Mouse (Mus musculus) kidney, embryonic 14.5 days (tissue): ENCODE data around the gene BC004004. TPM values are rescaled to one million over a fixed set of nuclear protein-coding genes. Genes with fewer than 3 reads are reported as not detected.

Experiments
- ATAC-seq: fragments of 200-750 bp; cut with Nextera tagmentation; 2 replicates; pipeline ENCODE4 v1.8.0; 2017; ENCODE audit warnings: moderate number of reproducible peaks, mild to moderate bottlenecking, moderate TSS enrichment, moderate library complexity; ENCODE audit not compliant: low FRiP score, low TSS enrichment
- H3K27ac ChIP-seq: fragments of 300-500 bp; sonication (generic); 2 replicates; pipeline ENCODE4 v1.5.1; 2014; ENCODE audit warnings: low read depth, mild to moderate bottlenecking, low read length, moderate library complexity, mixed read lengths
- H3K27me3 ChIP-seq: fragments of 300-500 bp; sonication (generic); 2 replicates; pipeline ENCODE4 v1.6.1; 2014; ENCODE audit warnings: mild to moderate bottlenecking, low read length; ENCODE audit not compliant: control insufficient read depth, insufficient read depth
- H3K36me3 ChIP-seq: fragments of 300-500 bp; sonication (generic); 2 replicates; pipeline ENCODE4 v1.6.1; 2014; ENCODE audit warnings: low read length, mixed read lengths; ENCODE audit not compliant: control insufficient read depth, insufficient read depth
- H3K4me1 ChIP-seq: fragments of 300-500 bp; sonication (generic); 2 replicates; pipeline ENCODE4 v1.6.1; 2014; ENCODE audit warnings: low read length, mixed read lengths; ENCODE audit not compliant: control insufficient read depth, insufficient read depth
- H3K4me2 ChIP-seq: fragments of 300-500 bp; sonication (generic); replicated peaks from 2 replicates; pipeline ENCODE4 v1.6.1; 2014; ENCODE audit warnings: low read depth, mild to moderate bottlenecking, low read length
- H3K4me3 ChIP-seq: fragments of 300-500 bp; sonication (generic); 2 replicates; pipeline ENCODE4 v1.5.1; 2014; ENCODE audit warnings: mild to moderate bottlenecking, low read length
- H3K9ac ChIP-seq: fragments of 300-500 bp; sonication (generic); 2 replicates; pipeline ENCODE4 v1.6.1; 2014; ENCODE audit warnings: low read depth, mild to moderate bottlenecking, low read length, moderate library complexity
- H3K9me3 ChIP-seq: fragments of 300-500 bp; sonication (generic); 2 replicates; pipeline ENCODE4 v1.6.1; 2016; ENCODE audit warnings: low read length; ENCODE audit not compliant: control insufficient read depth
- WGBS: fragments of 180-500 bp; shearing (Covaris S2); extraction: QIAGEN DNeasy Blood & Tissue Kit; methylation state at CpG from one replicate; pipeline ENCODE4 v1.1.7; 2014; 5-methylcytosine and 5-hydroxymethylcytosine counted together
- polyA plus RNA-seq: library from polyadenylated mRNA; unstranded; fragments of >200 nt; fragmentation: Nextera tagmentation; extraction: Ambion mirVana; gene quantifications from 2 replicates; pipeline ENCODE4 v1.2.1, GENCODE M21; 2014

BC004004 gene
- polyA plus RNA-seq, 1 experiment from 2014 or later, result 59.8 TPM

- Histone ChIP-seq H3K9ac (no peak overlapping the region), H3K9me3 (no peaks in the 10 kb centered on the region), H3K4me1 (0 out of 2 replicates have a peak, but pooled peaks cover 12% of the 10 kb centered on the region), H3K4me2 (no peak overlapping the region), H3K4me3 (no peak overlapping the region), H3K27me3 (peaks cover 22% of the 10 kb centered on the region), H3K27ac (no peak overlapping the region), H3K36me3 (no peaks in the 10 kb centered on the region)
- ATAC-seq, result no peak
- WGBS, result 54% methylated on average over 6 of the region's 6 CpGs
Observed at GRCm38 (mm10) chr17:29318731-29319250, 50.2 kb downstream of the BC004004 start.

- Histone ChIP-seq H3K36me3 (no peaks in the 10 kb centered on the region), H3K9ac (no peak overlapping the region), H3K9me3 (no peaks in the 10 kb centered on the region), H3K27me3 (peaks cover 22% of the 10 kb centered on the region), H3K27ac (no peak overlapping the region), H3K4me2 (no peak overlapping the region), H3K4me1 (0 out of 2 replicates have a peak, but pooled peaks cover 12% of the 10 kb centered on the region), H3K4me3 (no peak overlapping the region)
- ATAC-seq, result no peak
- 88% methylated on average over 7 of the region's 7 CpGs for WGBS
Observed at GRCm38 (mm10) chr17:29319476-29319875, 50.9 kb downstream of the BC004004 start.

- Histone ChIP-seq H3K4me2 (no peak overlapping the region), H3K9me3 (no peaks in the 10 kb centered on the region), H3K27me3 (peaks cover 22% of the 10 kb centered on the region), H3K36me3 (no peaks in the 10 kb centered on the region), H3K27ac (no peak overlapping the region), H3K4me3 (no peak overlapping the region), H3K4me1 (0 out of 2 replicates have a peak, but pooled peaks cover 12% of the 10 kb centered on the region), H3K9ac (no peak overlapping the region)
- ATAC-seq, result no peak
- WGBS, result 57% methylated on average over 8 of the region's 8 CpGs
Observed at GRCm38 (mm10) chr17:29319881-29320639, 51.5 kb downstream of the BC004004 start.

GRCm38 (mm10) chr17:29321765-29322602 is 53.4 kb downstream of the BC004004 start:
- H3K4me1 ChIP-seq, result peaks cover 12% of the 10 kb centered on the region
- ATAC-seq, result no peak; the same call in 1 of the 2 replicates
- peak overlapping the region; percentile 17; the same call in 1 of the 2 replicates for H3K4me3 ChIP-seq
- peaks cover 32% of the 10 kb centered on the region for H3K27me3 ChIP-seq
- no peak overlapping the region for H3K27ac ChIP-seq
- peak overlapping the region; percentile 36 for H3K4me2 ChIP-seq
- no peaks in the 10 kb centered on the region for H3K36me3 ChIP-seq
- H3K9me3 ChIP-seq, result no peaks in the 10 kb centered on the region
- 20% methylated on average over 41 of the region's 41 CpGs for WGBS
- peak overlapping the region; percentile 18; the same call in 1 of the 2 replicates for H3K9ac ChIP-seq

GRCm38 (mm10) chr17:29322603-29322962 is 54.0 kb downstream of the BC004004 start:
- no peak overlapping the region for H3K27ac ChIP-seq
- peaks cover 14% of the 10 kb centered on the region for H3K4me1 ChIP-seq
- peak; percentile 58; the same call in 1 of the 2 replicates for ATAC-seq
- peak overlapping the region; percentile 36 for H3K4me2 ChIP-seq
- no peaks in the 10 kb centered on the region for H3K36me3 ChIP-seq
- peak overlapping the region; percentile 17; the same call in 1 of the 2 replicates for H3K4me3 ChIP-seq
- no peak overlapping the region for H3K9ac ChIP-seq
- no peaks in the 10 kb centered on the region for H3K9me3 ChIP-seq
- peaks cover 36% of the 10 kb centered on the region for H3K27me3 ChIP-seq
- WGBS, result 13% methylated on average over 18 of the region's 18 CpGs

- no peaks in the 10 kb centered on the region for H3K9me3 ChIP-seq
- H3K27me3 ChIP-seq, result peaks cover 36% of the 10 kb centered on the region
- no peak overlapping the region for H3K27ac ChIP-seq
- no peaks in the 10 kb centered on the region for H3K36me3 ChIP-seq
- H3K4me1 ChIP-seq, result peaks cover 14% of the 10 kb centered on the region
- H3K4me2 ChIP-seq, result no peak overlapping the region
- no peak for ATAC-seq
- 90% methylated on average over 3 of the region's 3 CpGs for WGBS
- H3K9ac ChIP-seq, result no peak overlapping the region
- H3K4me3 ChIP-seq, result no peak overlapping the region
Observed at GRCm38 (mm10) chr17:29323625-29324024, 55.0 kb downstream of the BC004004 start.

- H3K36me3 ChIP-seq, result no peaks in the 10 kb centered on the region
- no peak overlapping the region for H3K4me3 ChIP-seq
- H3K27me3 ChIP-seq, result peaks cover 34% of the 10 kb centered on the region
- ATAC-seq, result no peak
- peak overlapping the region; percentile 34; the same call in 1 of the 2 replicates for H3K9ac ChIP-seq
- peaks cover 14% of the 10 kb centered on the region for H3K4me1 ChIP-seq
- no peak overlapping the region for H3K4me2 ChIP-seq
- WGBS, result 65% methylated on average over 13 of the region's 13 CpGs
- no peaks in the 10 kb centered on the region for H3K9me3 ChIP-seq
- H3K27ac ChIP-seq, result no peak overlapping the region
Observed at GRCm38 (mm10) chr17:29325831-29326230, 57.2 kb downstream of the BC004004 start.

- Histone ChIP-seq H3K9ac (peak overlapping the region; percentile 34), H3K36me3 (peaks cover 4% of the 10 kb centered on the region), H3K9me3 (no peaks in the 10 kb centered on the region), H3K27ac (no peak overlapping the region), H3K4me1 (peaks cover 14% of the 10 kb centered on the region), H3K4me3 (peak overlapping the region; percentile 23), H3K27me3 (peaks cover 26% of the 10 kb centered on the region), H3K4me2 (peak overlapping the region; percentile 68)
- WGBS, result 18% methylated on average over 52 of the region's 52 CpGs
- ATAC-seq, result peak; percentile 12; the same call in 1 of the 2 replicates
Observed at GRCm38 (mm10) chr17:29326531-29327529, 58.2 kb downstream of the BC004004 start.
